Mouse (Mus musculus) MEL (cell line): ENCODE measurements around the gene Ptgis. TPM values are rescaled to one million over a fixed set of nuclear protein-coding genes. Genes with fewer than 3 reads are reported as not detected.

Experiments used
- DNase-seq: peaks from one replicate; pipeline ENCODE4 v3.0.0; 2011; ENCODE audit warnings: low read depth, low spot score
- H3K27ac ChIP-seq: 2 replicates; pipeline ENCODE4 v1.5.1; 2012; ENCODE audit warnings: low read depth, mild to moderate bottlenecking, control low read depth, low read length, moderate library complexity; ENCODE audit not compliant: control insufficient read depth
- H3K27me3 ChIP-seq, 2 experiments: fragments of 150-350 bp in 1 of 2; sonication (generic) in 1 of 2; 2 replicates each; pipeline ENCODE4 v1.6.1; 2012; ENCODE audit warnings: low read length in 2 of 2, mild to moderate bottlenecking in 2 of 2, improper control_type of control experiment in 1 of 2, moderate library complexity in 1 of 2; ENCODE audit not compliant: insufficient read depth in 2 of 2, control insufficient read depth in 1 of 2
- H3K36me3 ChIP-seq, 2 experiments: 2 replicates each; pipeline ENCODE4 v1.6.1; 2012 to 2014; ENCODE audit warnings: low read length in 2 of 2, improper control_type of control experiment in 1 of 2, inconsistent platforms in 1 of 2, mild to moderate bottlenecking in 1 of 2; ENCODE audit not compliant: insufficient read depth in 2 of 2, control insufficient read depth in 1 of 2
- H3K4me1 ChIP-seq, 2 experiments: fragments of 150-350 bp in 1 of 2; sonication (generic) in 1 of 2; 2 replicates each; pipeline ENCODE4 v1.6.1; 2012; ENCODE audit warnings: low read length in 2 of 2, improper control_type of control experiment in 1 of 2, mild to moderate bottlenecking in 1 of 2; ENCODE audit not compliant: insufficient read depth in 2 of 2, control insufficient read depth in 1 of 2
- H3K4me3 ChIP-seq, 2 experiments: fragments of 150-350 bp in 1 of 2; sonication (generic) in 1 of 2; 2 replicates each; pipeline ENCODE4 v1.5.1; 2012; ENCODE audit warnings: low read depth in 2 of 2, low read length in 2 of 2, mild to moderate bottlenecking in 2 of 2, moderate library complexity in 2 of 2, control low read depth in 1 of 2, improper control_type of control experiment in 1 of 2; ENCODE audit not compliant: control insufficient read depth in 1 of 2, insufficient read depth in 1 of 2
- H3K79me2 ChIP-seq: 2 replicates; pipeline ENCODE4 v1.6.1; 2012; ENCODE audit warnings: mild to moderate bottlenecking, low read length, moderate library complexity; ENCODE audit not compliant: control insufficient read depth, poor library complexity, insufficient read depth
- H3K9ac ChIP-seq: 2 replicates; pipeline ENCODE4 v1.6.1; 2012; ENCODE audit warnings: low read depth, mild to moderate bottlenecking, control low read depth, low read length, moderate library complexity; ENCODE audit not compliant: control insufficient read depth, poor library complexity, severe bottlenecking
- H3K9me3 ChIP-seq: fragments of 150-350 bp; sonication (generic); replicated peaks from 2 replicates; pipeline ENCODE4 v1.6.1; 2012; ENCODE audit warnings: mild to moderate bottlenecking, low read length, improper control_type of control experiment, moderate library complexity; ENCODE audit not compliant: insufficient read depth
- BHLHE40 ChIP-seq: IDR thresholded peaks from 2 replicates; pipeline ENCODE4 v1.6.1; 2012; ENCODE audit warnings: low read depth, mild to moderate bottlenecking, inconsistent platforms, low read length, improper control_type of control experiment, borderline replicate concordance
- CHD2 ChIP-seq: IDR thresholded peaks from 2 replicates; pipeline ENCODE4 v1.6.1; 2011; ENCODE audit warnings: low read length, improper control_type of control experiment
- CTCF ChIP-seq, 3 experiments: IDR thresholded peaks in 2 of 3; conservative IDR thresholded peaks in 1 of 3; 2 replicates each; pipeline ENCODE4 v1.5.1; 2011 to 2012; ENCODE audit warnings: low read length in 3 of 3, low read depth in 2 of 3, mild to moderate bottlenecking in 2 of 3, improper control_type of control experiment in 1 of 3, inconsistent platforms in 1 of 3, mixed read lengths in 1 of 3, moderate library complexity in 1 of 3; ENCODE audit not compliant: control insufficient read depth in 1 of 3, insufficient read depth in 1 of 3, poor library complexity in 1 of 3, severe bottlenecking in 1 of 3
- E2F4 ChIP-seq: IDR thresholded peaks from 2 replicates; pipeline ENCODE4 v1.6.1; 2011; ENCODE audit warnings: low read depth, low read length, improper control_type of control experiment, borderline replicate concordance
- KAT2A ChIP-seq: conservative IDR thresholded peaks from 2 replicates; pipeline ENCODE4 v1.6.1; 2012; ENCODE audit warnings: low read depth, low read length, improper control_type of control experiment, inconsistent platforms
- MAFK ChIP-seq: IDR thresholded peaks from 2 replicates; pipeline ENCODE4 v1.6.1; 2011; ENCODE audit warnings: low read depth, mild to moderate bottlenecking, low read length, improper control_type of control experiment, borderline replicate concordance
- MAZ ChIP-seq: IDR thresholded peaks from 2 replicates; pipeline ENCODE4 v1.6.1; 2012; ENCODE audit warnings: low read depth, mild to moderate bottlenecking, inconsistent platforms, low read length, improper control_type of control experiment
- MEF2A ChIP-seq: IDR thresholded peaks from 2 replicates; pipeline ENCODE4 v1.6.1; 2014; ENCODE audit warnings: low read depth, mild to moderate bottlenecking, inconsistent platforms, low read length, improper control_type of control experiment; ENCODE audit not compliant: poor library complexity, insufficient replicate concordance, severe bottlenecking; ENCODE audit errors: extremely low read depth
- POLR2A ChIP-seq, 2 experiments: IDR thresholded peaks; 2 replicates each; pipeline ENCODE4 v1.6.1; 2011 to 2012; ENCODE audit warnings: low read length in 2 of 2, mild to moderate bottlenecking in 2 of 2, control low read depth in 1 of 2, improper control_type of control experiment in 1 of 2, low read depth in 1 of 2, moderate library complexity in 1 of 2; ENCODE audit not compliant: control insufficient read depth in 1 of 2, insufficient read depth in 1 of 2, poor library complexity in 1 of 2
- RCOR1 ChIP-seq: IDR thresholded peaks from 2 replicates; pipeline ENCODE4 v1.6.1; 2012; ENCODE audit warnings: low read depth, mild to moderate bottlenecking, inconsistent platforms, low read length, improper control_type of control experiment
- TBP ChIP-seq: IDR thresholded peaks from 2 replicates; pipeline ENCODE4 v1.8.0; 2011; ENCODE audit warnings: low read depth, low read length, improper control_type of control experiment
- TCF12 ChIP-seq: IDR thresholded peaks from 2 replicates; pipeline ENCODE4 v1.6.1; 2014; ENCODE audit warnings: low read depth, mild to moderate bottlenecking, inconsistent platforms, low read length, improper control_type of control experiment, moderate library complexity
- USF2 ChIP-seq, 2 experiments: IDR thresholded peaks; 2 replicates each; pipeline ENCODE4 v1.6.1; 2011 to 2012; ENCODE audit warnings: improper control_type of control experiment in 2 of 2, low read length in 2 of 2, borderline replicate concordance in 1 of 2, inconsistent platforms in 1 of 2, low read depth in 1 of 2, mild to moderate bottlenecking in 1 of 2; ENCODE audit not compliant: insufficient read depth in 1 of 2
- ZKSCAN1 ChIP-seq: IDR thresholded peaks from 2 replicates; pipeline ENCODE4 v1.6.1; 2012; ENCODE audit warnings: low read depth, mild to moderate bottlenecking, inconsistent platforms, low read length, improper control_type of control experiment, moderate library complexity
- ZNF384 ChIP-seq: IDR thresholded peaks from 2 replicates; pipeline ENCODE4 v1.6.1; 2012; ENCODE audit warnings: low read depth, mild to moderate bottlenecking, inconsistent platforms, low read length, improper control_type of control experiment
- polyA plus RNA-seq, 2 experiments: library from polyadenylated mRNA; stranded (reverse) in 1 of 2; unstranded in 1 of 2; fragments of >175 nt in 1 of 2; fragments of >200 nt in 1 of 2; gene quantifications; 2 replicates each; pipeline versions ENCODE4 v1.2.1 to v1.2.4; 2012; ENCODE audit warnings: low replicate concordance in 2 of 2, low read depth in 1 of 2; ENCODE audit not compliant: insufficient read length in 2 of 2, insufficient read depth in 1 of 2, missing spikeins in 1 of 2
- total RNA-seq: library from RNA; depleted of rRNA; stranded (reverse); fragments of 300-350 nt; gene quantifications from 2 replicates; pipeline ENCODE4 v1.2.3, GENCODE M21; 2012

Gene Ptgis
- total and polyA plus RNA-seq, 3 experiments, result 7.3 to 12.7 TPM; not detected in 1

- no peak for TF ChIP-seq CTCF (IDR thresholded peaks at IDR 0.05 in 2 of 3, conservative IDR thresholded peaks at IDR 0.05 in 1 of 3; ENCODE audit: control insufficient read depth in 1 of 3, insufficient read depth in 1 of 3, low read depth in 2 of 3, low read length in 3 of 3, poor library complexity in 1 of 3, severe bottlenecking in 1 of 3)
Observed at GRCm38 (mm10) chr2:167145904-167146303, 94.5 kb downstream of the Ptgis start (continued).

- peaks cover 3 to 23% of the 10 kb centered on the region in 2 experiments for H3K4me1 ChIP-seq
- no peaks in the 10 kb centered on the region for H3K27me3 ChIP-seq
- H3K4me3 ChIP-seq, result no peak overlapping the region
- TF ChIP-seq POLR2A (IDR thresholded peaks at IDR 0.05; ENCODE audit: control insufficient read depth in 1 of 2, insufficient read depth in 1 of 2, low read depth in 1 of 2, low read length in 2 of 2, poor library complexity in 1 of 2) (no peak), KAT2A (no peak), ZNF384 (no peak), USF2 (IDR thresholded peaks at IDR 0.05; ENCODE audit: borderline replicate concordance in 1 of 2, insufficient read depth in 1 of 2, low read depth in 1 of 2, low read length in 2 of 2) (no peak), MAFK (no peak), MEF2A (no peak), CTCF (IDR thresholded peaks at IDR 0.05 in 2 of 3, conservative IDR thresholded peaks at IDR 0.05 in 1 of 3; ENCODE audit: control insufficient read depth in 1 of 3, insufficient read depth in 1 of 3, low read depth in 2 of 3, low read length in 3 of 3, poor library complexity in 1 of 3, severe bottlenecking in 1 of 3) (no peak), BHLHE40 (no peak)
- TF ChIP-seq, all 39 proteins: peak for 0
- Histone ChIP-seq H3K36me3 (peaks cover 0 to 9% of the 10 kb centered on the region in 2 experiments; a peak in 2 of 4 replicates), H3K9ac (no peak overlapping the region), H3K9me3 (no peaks in the 10 kb centered on the region), H3K79me2 (no peaks in the 10 kb centered on the region), H3K27ac (no peak overlapping the region)
- DNase-seq, result no peak
Observed at GRCm38 (mm10) chr2:167144439-167145307, 95.7 kb downstream of the Ptgis start.

GRCm38 (mm10) chr2:167143914-167144313 is 96.5 kb downstream of the Ptgis start:
- H3K9me3 ChIP-seq, result no peaks in the 10 kb centered on the region
- H3K27me3 ChIP-seq, result no peaks in the 10 kb centered on the region
- no peak overlapping the region for H3K4me3 ChIP-seq
- peaks cover 3 to 28% of the 10 kb centered on the region in 2 experiments for H3K4me1 ChIP-seq
- H3K9ac ChIP-seq, result no peak overlapping the region
- no peak overlapping the region for H3K27ac ChIP-seq
- no peak for TF ChIP-seq TBP
- TF ChIP-seq CHD2, result no peak
- no peak for TF ChIP-seq E2F4
- no peak for TF ChIP-seq ZNF384
- TF ChIP-seq TCF12, result no peak
- no peak for TF ChIP-seq ZKSCAN1
- TF ChIP-seq MAZ, result no peak
- no peak for TF ChIP-seq RCOR1
- TF ChIP-seq, all 39 proteins: peak for 0
- no peak for DNase-seq
- H3K79me2 ChIP-seq, result no peaks in the 10 kb centered on the region
- H3K36me3 ChIP-seq, result peaks cover 0 to 9% of the 10 kb centered on the region in 2 experiments; a peak in 2 of 4 replicates
